Mouse (Mus musculus): ENCODE data around the gene Sf3a2. TPM values are rescaled to one million over a fixed set of nuclear protein-coding genes. Genes with fewer than 3 reads are reported as not detected.

The Sf3a2 gene
- polyA plus RNA-seq, 1 experiment = 40.2 TPM

- H3K27me3 ChIP-seq (ENCODE audit: control insufficient read depth, insufficient read depth, low read length) = no peaks in the 10 kb centered on the region
- H3K27ac ChIP-seq (ENCODE audit: insufficient read depth, low read depth, low read length) = no peak overlapping the region
- H3K36me3 ChIP-seq (ENCODE audit: control insufficient read depth, insufficient read depth, low read length) = no peaks in the 10 kb centered on the region
- H3K4me3 ChIP-seq (ENCODE audit: low read depth, low read length) = no peak overlapping the region
- TF ChIP-seq CTCF (IDR thresholded peaks at IDR 0.05; ENCODE audit: extremely low read depth, insufficient read length, insufficient replicate concordance, low read depth, low read length) (no peak), POLR2A (IDR thresholded peaks at IDR 0.05; ENCODE audit: low read depth, low read length) (no peak)
- 49% methylated on average over 6 of the region's 6 CpGs for WGBS
- H3K4me1 ChIP-seq (ENCODE audit: control insufficient read depth, insufficient read depth, insufficient read length, low read length) = peaks cover 3% of the 10 kb centered on the region; the same call in 1 of the 2 replicates
Observed at GRCm38 (mm10) chr10:80818599-80819281, 20.7 kb downstream of the Sf3a2 start.

DNA sequence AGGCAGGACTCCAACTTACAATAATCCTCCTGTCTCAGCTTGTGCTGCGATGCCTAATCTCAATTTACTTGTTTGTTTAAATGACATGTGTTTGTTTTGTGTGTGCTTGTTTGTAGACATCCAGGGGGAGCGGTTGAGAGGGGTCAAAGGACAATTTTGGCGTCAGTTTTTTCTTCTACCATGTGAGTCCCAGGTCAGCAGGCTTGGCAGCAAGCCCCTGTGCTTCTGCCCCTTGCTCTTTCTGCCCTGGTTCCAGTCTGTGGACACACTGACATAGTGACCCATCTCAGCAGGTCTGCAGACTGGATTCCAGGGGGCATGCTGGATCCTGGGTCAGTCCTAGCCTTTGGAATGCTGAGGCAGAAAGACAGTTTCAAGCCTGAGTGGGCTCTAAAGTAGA lies 21.4 kb downstream of the Sf3a2 start:
- Histone ChIP-seq H3K27ac (ENCODE audit: insufficient read depth, low read depth, low read length) (no peak overlapping the region), H3K4me1 (ENCODE audit: control insufficient read depth, insufficient read depth, insufficient read length, low read length) (peaks cover 3% of the 10 kb centered on the region; the same call in 1 of the 2 replicates), H3K4me3 (ENCODE audit: low read depth, low read length) (no peak overlapping the region), H3K36me3 (ENCODE audit: control insufficient read depth, insufficient read depth, low read length) (no peaks in the 10 kb centered on the region), H3K27me3 (ENCODE audit: control insufficient read depth, insufficient read depth, low read length) (no peaks in the 10 kb centered on the region)
- 17% methylated on average over 3 of the region's 3 CpGs for whole genome bisulfite sequencing
- TF ChIP-seq CTCF (IDR thresholded peaks at IDR 0.05; ENCODE audit: extremely low read depth, insufficient read length, insufficient replicate concordance, low read depth, low read length) = no peak

- Histone ChIP-seq H3K27ac (ENCODE audit: insufficient read depth, low read depth, low read length) (no peak overlapping the region), H3K36me3 (ENCODE audit: control insufficient read depth, insufficient read depth, low read length) (no peaks in the 10 kb centered on the region), H3K27me3 (ENCODE audit: control insufficient read depth, insufficient read depth, low read length) (no peaks in the 10 kb centered on the region), H3K4me1 (ENCODE audit: control insufficient read depth, insufficient read depth, insufficient read length, low read length) (peaks cover 3% of the 10 kb centered on the region; the same call in 1 of the 2 replicates), H3K4me3 (ENCODE audit: low read depth, low read length) (no peak overlapping the region)
- WGBS = 37% methylated on average over 2 of the region's 2 CpGs
- TF ChIP-seq POLR2A (IDR thresholded peaks at IDR 0.05; ENCODE audit: low read depth, low read length) (no peak), CTCF (IDR thresholded peaks at IDR 0.05; ENCODE audit: extremely low read depth, insufficient read length, insufficient replicate concordance, low read depth, low read length) (no peak)
Observed at GRCm38 (mm10) chr10:80821991-80822390, 24.0 kb downstream of the Sf3a2 start.

GRCm38 (mm10) chr10:80822528-80822927 lies 24.5 kb downstream of the Sf3a2 start:
- no peaks in the 10 kb centered on the region for H3K27me3 ChIP-seq (ENCODE audit: control insufficient read depth, insufficient read depth, low read length)
- H3K4me3 ChIP-seq (ENCODE audit: low read depth, low read length) = no peak overlapping the region
- no peak overlapping the region for H3K27ac ChIP-seq (ENCODE audit: insufficient read depth, low read depth, low read length)
- H3K4me1 ChIP-seq (ENCODE audit: control insufficient read depth, insufficient read depth, insufficient read length, low read length) = peaks cover 3% of the 10 kb centered on the region; the same call in 1 of the 2 replicates
- no peak for TF ChIP-seq POLR2A (IDR thresholded peaks at IDR 0.05; ENCODE audit: low read depth, low read length)
- TF ChIP-seq CTCF (IDR thresholded peaks at IDR 0.05; ENCODE audit: extremely low read depth, insufficient read length, insufficient replicate concordance, low read depth, low read length) = no peak
- 84% methylated on average over 5 of the region's 5 CpGs for WGBS
- H3K36me3 ChIP-seq (ENCODE audit: control insufficient read depth, insufficient read depth, low read length) = no peaks in the 10 kb centered on the region

DNA sequence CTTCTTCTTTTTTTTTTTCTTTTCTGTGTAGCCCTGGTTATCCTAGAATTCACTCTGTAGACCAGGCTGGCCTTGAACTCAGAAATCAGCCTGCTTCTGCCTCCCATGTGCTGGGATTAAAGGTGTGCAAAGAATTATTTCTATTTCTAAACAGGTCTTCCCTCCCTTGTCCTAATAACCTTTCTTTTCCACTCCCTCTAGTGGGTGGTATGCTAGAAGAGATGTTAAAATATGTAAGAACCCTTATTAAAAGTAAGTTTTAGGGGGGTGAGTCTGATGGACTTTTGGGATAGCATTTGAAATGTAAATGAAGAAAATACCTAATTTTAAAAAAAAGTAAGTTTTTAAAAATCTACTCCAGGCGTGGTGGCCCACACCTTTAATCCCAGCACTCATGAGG lies 25.3 kb downstream of the Sf3a2 start:
- H3K27me3 ChIP-seq (ENCODE audit: control insufficient read depth, insufficient read depth, low read length) = no peaks in the 10 kb centered on the region
- no peaks in the 10 kb centered on the region; the same call in 1 of the 2 replicates for H3K36me3 ChIP-seq (ENCODE audit: control insufficient read depth, insufficient read depth, low read length)
- WGBS = 89% methylated on average over 1 of the region's 1 CpGs
- TF ChIP-seq POLR2A (IDR thresholded peaks at IDR 0.05; ENCODE audit: low read depth, low read length) (no peak), CTCF (IDR thresholded peaks at IDR 0.05; ENCODE audit: extremely low read depth, insufficient read length, insufficient replicate concordance, low read depth, low read length) (no peak)
- H3K4me1 ChIP-seq (ENCODE audit: control insufficient read depth, insufficient read depth, insufficient read length, low read length) = peaks cover 8% of the 10 kb centered on the region
- no peak overlapping the region for H3K27ac ChIP-seq (ENCODE audit: insufficient read depth, low read depth, low read length)
- no peak overlapping the region for H3K4me3 ChIP-seq (ENCODE audit: low read depth, low read length)

GRCm38 (mm10) chr10:80823847-80824643 lies 26.0 kb downstream of the Sf3a2 start:
- Histone ChIP-seq H3K4me3 (ENCODE audit: low read depth, low read length) (no peak overlapping the region), H3K4me1 (ENCODE audit: control insufficient read depth, insufficient read depth, insufficient read length, low read length) (peaks cover 10% of the 10 kb centered on the region), H3K27me3 (ENCODE audit: control insufficient read depth, insufficient read depth, low read length) (no peaks in the 10 kb centered on the region), H3K36me3 (ENCODE audit: control insufficient read depth, insufficient read depth, low read length) (peaks cover 3% of the 10 kb centered on the region), H3K27ac (ENCODE audit: insufficient read depth, low read depth, low read length) (peak overlapping the region; percentile 40; the same call in 1 of the 2 replicates)
- TF ChIP-seq POLR2A (IDR thresholded peaks at IDR 0.05; ENCODE audit: low read depth, low read length) = no peak
- TF ChIP-seq CTCF (IDR thresholded peaks at IDR 0.05; ENCODE audit: extremely low read depth, insufficient read length, insufficient replicate concordance, low read depth, low read length) = no peak
- 50% methylated on average over 8 of the region's 8 CpGs for WGBS

DNA sequence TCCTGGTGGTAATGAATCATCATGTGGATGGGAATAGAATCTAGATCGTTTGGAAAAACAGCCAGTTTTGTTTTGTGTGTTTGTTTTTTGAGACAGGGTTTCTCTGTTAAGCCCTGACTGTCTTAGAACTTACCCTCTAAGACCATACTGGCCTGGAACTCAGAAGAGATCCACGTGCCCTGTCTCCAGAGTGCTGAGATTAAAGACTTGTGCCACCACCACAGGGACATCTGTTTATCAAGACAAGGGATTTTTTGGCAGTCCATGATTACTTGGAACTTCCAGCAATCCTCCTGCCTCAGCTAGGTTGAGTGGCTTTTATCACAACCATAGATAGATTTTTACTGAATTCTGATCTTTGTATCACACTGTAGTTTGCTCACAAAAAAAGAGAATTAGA lies 26.8 kb downstream of the Sf3a2 start:
- 71% methylated on average over 2 of the region's 2 CpGs for WGBS
- Histone ChIP-seq H3K4me1 (ENCODE audit: control insufficient read depth, insufficient read depth, insufficient read length, low read length) (peaks cover 11% of the 10 kb centered on the region), H3K27ac (ENCODE audit: insufficient read depth, low read depth, low read length) (no peak overlapping the region), H3K36me3 (ENCODE audit: control insufficient read depth, insufficient read depth, low read length) (peaks cover 11% of the 10 kb centered on the region), H3K4me3 (ENCODE audit: low read depth, low read length) (no peak overlapping the region), H3K27me3 (ENCODE audit: control insufficient read depth, insufficient read depth, low read length) (no peaks in the 10 kb centered on the region)
- TF ChIP-seq CTCF (IDR thresholded peaks at IDR 0.05; ENCODE audit: extremely low read depth, insufficient read length, insufficient replicate concordance, low read depth, low read length) = no peak
- no peak for TF ChIP-seq POLR2A (IDR thresholded peaks at IDR 0.05; ENCODE audit: low read depth, low read length)
